Mouse (Mus musculus) limb, embryonic 14.5 days (tissue): ENCODE results near the gene Zfp697. TPM values are rescaled to one million over a fixed set of nuclear protein-coding genes. Genes with fewer than 3 reads are reported as not detected.
A peak's percentile ranks its signal among the peaks of the same experiment; 100 is the strongest.
"Not testable (repeated sequence)": the region's sequence is repeated elsewhere in the genome, so short reads cannot be mapped to it uniquely, and the experiment has no call there.

Experiments used
- ATAC-seq: fragments of 200-750 bp; cut with Nextera tagmentation; 2 replicates; pipeline ENCODE4 v1.8.0; 2017; ENCODE audit warnings: low read depth, moderate number of reproducible peaks, moderate TSS enrichment; ENCODE audit not compliant: low FRiP score
- DNase-seq: peaks from one replicate; pipeline ENCODE4 v3.0.0-alpha.2; 2015; ENCODE audit warnings: low spot score
- H3K27ac ChIP-seq: fragments of 300-500 bp; sonication (generic); replicated peaks from 2 replicates; pipeline ENCODE4 v1.5.1; 2014; ENCODE audit warnings: low read depth, mild to moderate bottlenecking, low read length, moderate library complexity, mixed read lengths
- H3K27me3 ChIP-seq: fragments of 300-500 bp; sonication (generic); 2 replicates; pipeline ENCODE4 v1.6.1; 2014; ENCODE audit warnings: low read length, mixed read lengths; ENCODE audit not compliant: control insufficient read depth, insufficient read depth
- H3K36me3 ChIP-seq: fragments of 300-500 bp; sonication (generic); 2 replicates; pipeline ENCODE4 v1.6.1; 2014; ENCODE audit warnings: mild to moderate bottlenecking, low read length, moderate library complexity, mixed read lengths; ENCODE audit not compliant: control insufficient read depth, insufficient read depth
- H3K4me1 ChIP-seq: fragments of 300-500 bp; sonication (generic); 2 replicates; pipeline ENCODE4 v1.6.1; 2014; ENCODE audit warnings: antibody characterized with exemption, low read length, mixed read lengths; ENCODE audit not compliant: control insufficient read depth, insufficient read depth
- H3K4me2 ChIP-seq: fragments of 300-500 bp; sonication (generic); replicated peaks from 2 replicates; pipeline ENCODE4 v1.6.1; 2014; ENCODE audit warnings: low read depth, mild to moderate bottlenecking, low read length, moderate library complexity; ENCODE audit not compliant: severe bottlenecking
- H3K4me3 ChIP-seq: fragments of 300-500 bp; sonication (generic); replicated peaks from 2 replicates; pipeline ENCODE4 v1.5.1; 2014; ENCODE audit warnings: low read length
- H3K9ac ChIP-seq: fragments of 300-500 bp; sonication (generic); 2 replicates; pipeline ENCODE4 v1.6.1; 2014; ENCODE audit warnings: mild to moderate bottlenecking, low read depth, low read length, moderate library complexity; ENCODE audit not compliant: severe bottlenecking
- H3K9me3 ChIP-seq: fragments of 300-500 bp; sonication (generic); 2 replicates; pipeline ENCODE4 v1.6.1; 2016; ENCODE audit warnings: low read length; ENCODE audit not compliant: control insufficient read depth
- POLR2A ChIP-seq: fragments of 200-500 bp; IDR thresholded peaks from 2 replicates; pipeline ENCODE4 v1.8.0; 2012; ENCODE audit warnings: inconsistent platforms, mild to moderate bottlenecking, moderate library complexity, borderline replicate concordance; ENCODE audit not compliant: insufficient read depth, insufficient read length; ENCODE audit errors: extremely low read depth
- WGBS: fragments of 180-500 bp; shearing (Covaris S2); extraction: QIAGEN DNeasy Blood & Tissue Kit; methylation state at CpG from one replicate; pipeline ENCODE4 v1.1.7; 2014; 5-methylcytosine and 5-hydroxymethylcytosine counted together
- polyA plus RNA-seq, 2 experiments: library from polyadenylated mRNA; depleted of rRNA in 1 of 2; stranded (reverse) in 1 of 2; unstranded in 1 of 2; fragments of >200 nt; fragmentation: Nextera tagmentation in 1 of 2; extraction: Ambion mirVana in 1 of 2; gene quantifications; 2 replicates each; pipeline versions ENCODE4 v1.2.1 to v1.2.3; 2012 to 2014

Gene Zfp697
- polyA plus RNA-seq, 2 experiments, result 6.4 to 8.6 TPM

- H3K4me2 ChIP-seq, result peak overlapping the region; percentile 85
- H3K27ac ChIP-seq, result 0 out of 2 replicates have a peak overlapping the region, but pooled peaks have one; percentile 46
- TF ChIP-seq POLR2A, result no peak
- peaks cover 14% of the 10 kb centered on the region for H3K4me1 ChIP-seq
- no peaks in the 10 kb centered on the region for H3K9me3 ChIP-seq
- peak overlapping the region; percentile 72 for H3K4me3 ChIP-seq
- ATAC-seq (peak; percentile 21), DNase-seq (no peak)
- H3K9ac ChIP-seq, result peak overlapping the region; percentile 80
- H3K36me3 ChIP-seq, result no peaks in the 10 kb centered on the region
- WGBS, result 9% methylated on average over 17 of the region's 17 CpGs
- H3K27me3 ChIP-seq, result no peaks in the 10 kb centered on the region
Observed at GRCm38 (mm10) chr3:98381677-98382245, 500 bp upstream of the Zfp697 start.

GRCm38 (mm10) chr3:98383024-98383790 lies 946 bp downstream of the Zfp697 start:
- peak overlapping the region; percentile 72 for H3K4me3 ChIP-seq
- 8% methylated on average over 21 of the region's 21 CpGs for WGBS
- TF ChIP-seq POLR2A, result no peak
- no peak for DNase-seq
- H3K4me2 ChIP-seq, result peak overlapping the region; percentile 85
- peaks cover 14% of the 10 kb centered on the region for H3K4me1 ChIP-seq
- H3K9me3 ChIP-seq, result no peaks in the 10 kb centered on the region
- no peaks in the 10 kb centered on the region for H3K36me3 ChIP-seq
- no peaks in the 10 kb centered on the region for H3K27me3 ChIP-seq
- peak overlapping the region; percentile 80 for H3K9ac ChIP-seq
- no peak overlapping the region for H3K27ac ChIP-seq
- ATAC-seq, result no peak

GRCm38 (mm10) chr3:98387086-98387485 lies 4.8 kb downstream of the Zfp697 start:
- H3K9ac ChIP-seq, result no peak overlapping the region
- no peaks in the 10 kb centered on the region for H3K9me3 ChIP-seq
- no peak for TF ChIP-seq POLR2A
- 60% methylated on average over 4 of the region's 4 CpGs for WGBS
- no peak for DNase-seq
- no peaks in the 10 kb centered on the region for H3K36me3 ChIP-seq
- H3K27ac ChIP-seq, result no peak overlapping the region
- no peak overlapping the region for H3K4me3 ChIP-seq
- ATAC-seq, result no peak
- H3K27me3 ChIP-seq, result no peaks in the 10 kb centered on the region
- H3K4me1 ChIP-seq, result peaks cover 9% of the 10 kb centered on the region
- no peak overlapping the region for H3K4me2 ChIP-seq

GRCm38 (mm10) chr3:98387756-98388155 lies 5.5 kb downstream of the Zfp697 start:
- no peaks in the 10 kb centered on the region for H3K27me3 ChIP-seq
- ATAC-seq (no peak), DNase-seq (no peak)
- TF ChIP-seq POLR2A, result no peak
- no peaks in the 10 kb centered on the region for H3K9me3 ChIP-seq
- no peak overlapping the region for H3K27ac ChIP-seq
- no peak overlapping the region for H3K9ac ChIP-seq
- 87% methylated on average over 7 of the region's 7 CpGs for WGBS
- H3K4me2 ChIP-seq, result no peak overlapping the region
- no peak overlapping the region for H3K4me3 ChIP-seq
- peaks cover 9% of the 10 kb centered on the region for H3K4me1 ChIP-seq
- no peaks in the 10 kb centered on the region for H3K36me3 ChIP-seq

- TF ChIP-seq POLR2A, result no peak
- H3K4me2 ChIP-seq, result no peak overlapping the region
- no peak overlapping the region for H3K4me3 ChIP-seq
- no peaks in the 10 kb centered on the region for H3K9me3 ChIP-seq
- WGBS, result 68% methylated on average over 3 of the region's 3 CpGs
- no peaks in the 10 kb centered on the region for H3K36me3 ChIP-seq
- DNase-seq (no peak), ATAC-seq (no peak)
- H3K27ac ChIP-seq, result no peak overlapping the region
- H3K9ac ChIP-seq, result no peak overlapping the region
- H3K4me1 ChIP-seq, result no peaks in the 10 kb centered on the region
- H3K27me3 ChIP-seq, result no peaks in the 10 kb centered on the region
Observed at GRCm38 (mm10) chr3:98389305-98389704, 7.0 kb downstream of the Zfp697 start.

- not testable (repeated sequence) for DNase-seq, H3K4me3 ChIP-seq, H3K9ac ChIP-seq, H3K4me2 ChIP-seq, H3K27me3 ChIP-seq, H3K36me3 ChIP-seq, H3K4me1 ChIP-seq, H3K9me3 ChIP-seq, H3K27ac ChIP-seq, ATAC-seq
- WGBS, result 93% methylated on average over 7 of the region's 9 CpGs
Observed at GRCm38 (mm10) chr3:98404268-98404895, 22.1 kb downstream of the Zfp697 start.

GRCm38 (mm10) chr3:98405877-98406276 lies 23.6 kb downstream of the Zfp697 start:
- H3K9ac ChIP-seq, DNase-seq, H3K4me3 ChIP-seq, H3K4me2 ChIP-seq, H3K9me3 ChIP-seq, H3K36me3 ChIP-seq, H3K27ac ChIP-seq, ATAC-seq, H3K4me1 ChIP-seq, H3K27me3 ChIP-seq: not testable (repeated sequence)
- 96% methylated on average over 3 of the region's 6 CpGs for WGBS
